Mouse (Mus musculus) CD4-positive naive resting alpha-beta T cell, adult 76 days (primary cell): ENCODE data around the gene Mier2. TPM values are rescaled to one million over a fixed set of nuclear protein-coding genes. Genes with fewer than 3 reads are reported as not detected.

Experiments used
- total RNA-seq: library from RNA; stranded (reverse); gene quantifications from one replicate; pipeline ENCODE4 v1.2.4, GENCODE M21; 2023

Mier2 gene
- total RNA-seq, result 57.4 TPM

GRCm38 (mm10) chr10:79554330-79555237 lies at the start of gene Mier2:
Mier2 (minus strand) TSS chr10:79555199.

GRCm38 (mm10) chr10:79587061-79587751 lies 32.2 kb upstream of the Mier2 start, which contains the start of gene Theg:
Theg (minus strand) TSS chr10:79587331.

GRCm38 (mm10) chr10:79533126-79533911 lies 21.7 kb downstream of the Mier2 start, which contains the start of gene Plpp2:
Plpp2 (minus strand) TSS chr10:79533796.

Other genes with a start within 250 kb of the Mier2 start
- not detected for gene Vmn2r82, start 198.7 kb downstream of the Mier2 start, total RNA-seq
- gene Vmn2r83, start 86.5 kb downstream of the Mier2 start, total RNA-seq, result not detected
- gene Plpp2, start 21.4 kb downstream of the Mier2 start, total RNA-seq, result 2.9 TPM
- gene Theg, start 32.1 kb upstream of the Mier2 start, total RNA-seq, result not detected
- gene C2cd4c, start 58.8 kb upstream of the Mier2 start, total RNA-seq, result not detected
- gene Shc2, start 82.7 kb upstream of the Mier2 start, total RNA-seq, result not detected
- not detected for gene Odf3l2, start 90.5 kb upstream of the Mier2 start, total RNA-seq
- gene Madcam1, start 109.4 kb upstream of the Mier2 start, total RNA-seq, result not detected
- gene Tpgs1, start 114.2 kb upstream of the Mier2 start, total RNA-seq, result 18.3 TPM
- 81.6 TPM for gene Cdc34, start 127.0 kb upstream of the Mier2 start, total RNA-seq
- 2.1 TPM for gene Gzmm, start 133.8 kb upstream of the Mier2 start, total RNA-seq
- 88.4 TPM for gene Bsg, start 149.3 kb upstream of the Mier2 start, total RNA-seq
- gene Hcn2, start 161.4 kb upstream of the Mier2 start, total RNA-seq, result not detected
- gene Polrmt, start 191.4 kb upstream of the Mier2 start, total RNA-seq, result 48.0 TPM
- gene Fgf22, start 199.9 kb upstream of the Mier2 start, total RNA-seq, result not detected
- gene Rnf126, start 211.8 kb upstream of the Mier2 start, total RNA-seq, result 58.0 TPM
- gene Fstl3, start 222.1 kb upstream of the Mier2 start, total RNA-seq, result not detected
- gene Prss57, start 235.8 kb upstream of the Mier2 start, total RNA-seq, result not detected
- 2.8 TPM for gene Palm, start 238.4 kb upstream of the Mier2 start, total RNA-seq